Mouse (Mus musculus): ENCODE data around the gene Prokr1.

Prokr1 gene

DNA sequence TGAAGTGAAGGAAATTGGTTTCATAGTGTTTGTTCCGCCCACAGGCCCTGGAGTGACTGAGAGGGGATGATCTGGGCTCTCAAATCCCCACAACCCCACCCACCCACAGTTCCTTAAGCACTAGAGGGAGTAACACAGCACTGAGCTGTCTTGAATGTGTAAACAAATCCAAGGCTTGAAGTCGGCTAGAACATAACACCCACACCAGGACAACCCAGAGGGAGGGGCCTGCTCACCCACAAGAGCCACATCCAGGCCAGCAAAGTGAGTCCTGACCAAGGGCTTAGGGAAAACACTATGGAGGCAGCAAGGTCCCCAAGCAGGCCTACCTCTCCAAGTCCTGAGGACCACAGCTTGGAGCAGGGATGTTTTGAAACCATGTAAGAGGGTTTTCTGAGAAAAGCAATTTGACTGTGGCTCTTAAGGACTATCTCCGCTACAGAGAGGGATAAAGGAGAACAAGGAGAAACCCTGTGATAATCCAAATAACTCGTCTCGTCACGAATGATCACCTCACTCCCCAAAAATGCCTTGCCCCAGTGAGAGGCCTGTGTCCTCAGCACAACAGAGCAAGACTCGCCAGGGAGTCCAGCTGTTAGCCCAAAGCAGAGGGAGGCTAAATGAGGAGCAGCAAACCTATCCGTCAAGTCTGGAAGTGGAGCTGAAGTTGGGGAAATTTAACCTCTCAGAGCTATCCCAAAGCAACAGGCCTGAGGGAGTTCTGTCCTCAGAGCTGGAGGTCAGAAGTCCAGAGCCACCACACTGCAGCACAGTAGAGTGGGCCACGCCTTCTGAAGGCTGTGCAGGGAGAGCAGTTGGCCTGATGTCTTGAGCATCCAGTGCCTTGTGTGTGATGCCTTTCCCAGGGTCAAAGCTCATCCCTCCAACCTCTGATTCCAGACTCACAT is 22.6 kb downstream of the Prokr1 start:
- DNase-seq = no peak

GRCm38 (mm10) chr6:87565166-87565565 is 25.4 kb downstream of the Prokr1 start:
- no peak for DNase-seq

DNA sequence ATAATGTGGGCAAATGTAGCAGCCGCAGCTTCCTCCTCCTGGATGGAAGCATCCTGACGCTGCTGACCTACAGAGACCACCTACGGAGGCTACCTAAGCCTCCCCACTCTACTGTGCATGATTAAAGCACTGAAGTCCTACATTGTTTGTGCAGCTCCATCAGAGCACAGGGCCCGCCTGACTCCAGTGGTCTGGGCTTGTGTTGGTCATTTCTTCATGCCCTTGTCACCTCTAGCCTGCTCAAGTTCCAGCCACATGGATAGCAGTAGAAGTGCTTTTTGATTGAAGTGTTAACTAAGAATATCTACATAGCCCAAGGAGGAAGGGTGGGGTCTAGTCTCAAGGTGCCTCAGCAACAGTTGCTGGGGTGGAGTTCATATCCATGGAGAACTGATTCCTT is 26.2 kb downstream of the Prokr1 start:
- no peak for DNase-seq

DNA sequence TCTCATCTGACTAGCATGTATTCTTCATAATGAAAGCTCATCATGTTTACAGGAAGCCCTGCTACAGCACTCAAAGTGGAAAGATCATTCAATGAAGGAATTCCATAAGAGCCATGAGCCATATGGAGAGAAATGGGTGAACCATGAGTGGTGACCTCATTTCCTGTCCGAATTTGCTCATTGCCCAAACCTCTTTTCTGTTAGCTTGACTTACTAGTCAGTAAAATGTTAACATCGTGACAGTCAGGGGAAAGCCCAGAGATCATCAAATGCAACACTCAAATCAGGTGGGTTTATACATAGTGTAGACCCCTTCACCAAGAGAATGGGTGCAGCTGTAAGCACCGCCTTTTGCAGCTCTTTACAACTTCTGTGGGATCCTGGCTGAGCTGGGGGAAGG is 36.8 kb downstream of the Prokr1 start:
- DNase-seq = no peak

DNA sequence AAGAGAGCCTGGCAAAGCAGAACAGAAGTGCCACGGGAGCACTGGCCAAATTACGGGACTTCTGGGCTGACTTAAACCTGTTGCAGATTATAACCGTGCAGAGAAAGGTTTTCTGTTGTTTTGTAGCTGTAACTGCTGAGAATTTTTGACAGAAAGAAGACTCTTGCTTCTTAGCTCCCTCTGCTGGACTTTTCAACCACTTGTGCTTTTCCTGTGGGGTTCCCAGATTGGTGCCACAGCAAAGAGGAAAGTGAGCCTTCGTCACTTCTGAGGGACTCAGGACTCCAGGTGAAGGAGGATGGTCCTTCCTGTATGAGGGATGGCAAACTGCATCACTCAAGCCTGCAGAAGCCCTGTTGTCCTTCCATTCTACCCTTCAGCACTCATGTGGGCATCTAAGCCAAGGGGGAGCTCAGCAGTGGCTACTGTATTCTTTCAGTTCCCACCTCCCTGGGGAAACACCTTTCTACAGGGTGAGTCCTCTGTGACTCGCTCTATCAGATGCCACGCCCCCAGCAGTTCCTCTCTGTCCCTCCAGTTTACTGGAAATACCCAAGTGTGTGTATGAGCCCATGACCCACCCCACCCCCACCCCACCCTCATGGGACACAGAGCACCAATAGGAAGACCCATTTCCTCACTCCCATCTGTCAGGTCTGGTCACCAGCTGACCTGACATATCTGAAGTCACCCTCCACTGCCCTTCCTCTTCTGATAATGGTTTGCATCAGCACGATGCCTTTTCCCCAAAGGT is 38.3 kb downstream of the Prokr1 start:
- peak in 1 of 2 experiments; percentile 11 for DNase-seq

GRCm38 (mm10) chr6:87547836-87548235 is 42.7 kb downstream of the Prokr1 start:
- no peak for DNase-seq

DNA sequence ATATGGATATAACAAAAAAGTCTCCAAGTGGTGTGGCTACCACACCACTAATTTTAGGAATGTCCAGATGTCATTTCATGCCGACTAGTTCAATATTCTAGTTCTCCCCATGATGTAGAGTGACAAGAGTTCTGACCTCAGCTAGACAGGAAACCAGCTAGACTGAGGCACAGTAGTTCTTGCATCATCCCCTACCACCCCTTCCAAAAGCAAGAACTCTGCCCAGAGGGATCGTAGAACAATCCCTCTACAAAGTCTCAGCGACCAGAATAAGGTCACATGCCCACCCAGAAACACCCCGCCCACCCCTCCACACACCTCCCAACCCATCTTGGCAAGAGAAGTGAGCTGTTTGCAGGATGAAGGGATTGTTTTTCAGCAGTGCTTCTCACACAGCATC is 43.1 kb downstream of the Prokr1 start:
- no peak for DNase-seq

GRCm38 (mm10) chr6:87545331-87546217 is 45.0 kb downstream of the Prokr1 start:
- peak; percentile 12 to 20 for DNase-seq

GRCm38 (mm10) chr6:87542027-87542426 is 48.5 kb downstream of the Prokr1 start:
- no peak for DNase-seq

GRCm38 (mm10) chr6:87541171-87541571 is 49.4 kb downstream of the Prokr1 start:
- no peak for DNase-seq

DNA sequence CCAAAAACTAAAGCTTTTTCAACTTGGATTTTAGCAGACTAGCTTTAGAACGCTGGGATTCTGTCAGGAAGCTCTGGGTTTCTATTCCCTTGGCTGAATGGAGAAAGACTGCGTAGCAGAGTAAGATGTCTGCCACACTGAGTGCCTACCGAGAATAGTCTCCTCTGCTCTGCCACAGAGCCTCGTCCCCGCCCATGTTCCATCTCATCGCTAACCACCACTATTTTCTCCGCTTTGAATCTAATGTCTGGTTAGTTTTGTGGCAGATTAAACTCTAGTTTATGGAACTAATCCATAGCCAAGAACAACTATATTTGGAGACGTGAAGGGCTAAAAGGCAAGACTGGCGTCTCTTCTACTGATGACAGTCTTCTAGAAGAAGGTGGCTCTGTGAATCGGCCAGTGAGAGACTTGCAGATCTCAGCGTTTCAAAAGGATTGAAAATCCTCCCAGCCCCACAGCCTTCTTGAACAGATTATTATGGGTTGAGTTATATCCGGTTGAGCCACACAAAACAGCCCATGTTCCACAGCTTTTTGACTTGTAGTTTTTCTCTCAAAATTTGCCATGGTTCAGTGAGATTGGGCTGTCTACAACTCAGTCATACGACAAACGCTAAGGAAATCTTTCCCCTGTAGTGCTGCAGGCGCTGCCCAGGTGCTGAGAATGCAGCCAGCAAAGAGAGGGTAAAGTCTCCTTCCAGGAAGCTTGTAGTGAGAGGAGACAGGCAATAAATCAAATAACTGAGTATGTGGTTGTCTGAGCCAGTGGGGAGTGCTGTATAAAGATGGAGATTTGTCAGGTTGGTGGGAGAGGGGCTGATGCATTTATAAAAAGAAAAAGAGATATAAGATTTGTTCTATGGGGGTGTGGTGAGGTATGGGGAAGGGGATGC is 51.9 kb downstream of the Prokr1 start:
- no peak for DNase-seq

DNA sequence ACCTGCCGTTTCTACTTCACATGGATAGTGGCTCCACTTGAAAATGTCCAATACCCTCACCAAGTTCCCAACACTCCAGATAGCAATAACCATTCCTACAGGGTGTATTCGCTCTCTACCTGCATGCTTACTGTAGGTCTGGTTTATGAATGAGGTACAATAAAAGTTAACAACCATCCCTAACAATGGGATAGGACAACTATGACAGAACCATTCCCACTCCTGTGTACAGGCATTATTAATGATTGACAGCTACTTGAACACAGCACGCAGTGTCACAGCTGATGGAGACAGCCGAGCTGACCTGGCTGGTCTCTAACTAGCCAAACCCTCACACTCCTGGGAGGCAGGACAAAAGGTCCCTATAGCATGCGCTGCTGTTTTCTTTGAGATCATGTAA is 52.9 kb downstream of the Prokr1 start:
- DNase-seq = no peak

GRCm38 (mm10) chr6:87536270-87536669 is 54.3 kb downstream of the Prokr1 start:
- no peak for DNase-seq

GRCm38 (mm10) chr6:87535651-87536050 is 54.9 kb downstream of the Prokr1 start:
- DNase-seq = no peak

GRCm38 (mm10) chr6:87534855-87535575 is 55.5 kb downstream of the Prokr1 start:
- no peak for DNase-seq

DNA sequence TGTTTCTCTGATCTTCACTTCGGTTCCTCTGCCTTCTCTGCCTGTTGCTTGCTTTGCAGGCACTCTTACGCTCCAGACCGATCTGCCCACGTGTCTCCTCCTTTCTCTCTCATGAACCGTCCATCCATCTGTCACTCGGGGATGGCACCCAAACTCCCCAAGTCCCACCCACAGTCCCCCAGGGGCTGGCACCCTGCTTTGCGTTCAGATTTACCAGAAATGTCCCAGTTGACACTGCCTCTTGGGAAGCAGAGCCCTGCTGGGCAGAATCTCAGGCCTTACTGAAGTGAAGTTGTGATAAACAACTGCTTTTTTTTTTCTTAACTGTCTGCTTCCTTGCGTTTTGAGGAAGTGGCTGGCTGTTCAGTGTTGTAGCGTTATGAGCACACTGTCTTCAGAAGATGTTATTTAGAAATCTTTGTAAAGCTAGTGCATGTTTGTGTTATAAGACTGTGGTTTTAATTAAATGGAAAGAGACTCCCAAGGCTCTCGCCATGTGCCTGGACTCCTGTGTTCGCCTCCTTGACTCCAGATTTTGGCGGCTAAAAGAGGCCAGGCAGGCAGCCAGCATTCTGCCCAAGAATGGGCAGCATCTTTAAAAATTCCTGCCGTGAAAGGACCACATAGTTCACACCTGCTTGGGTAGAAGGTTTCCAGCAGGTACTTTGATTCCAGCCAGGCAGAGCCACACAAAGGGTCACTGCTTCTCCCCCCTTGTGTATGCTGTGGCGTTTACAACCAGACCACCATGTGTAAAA is 57.4 kb downstream of the Prokr1 start, which contains the start of gene Arhgap25:
TSS of gene Arhgap25 (minus strand) at position 307 of the 758 bp plus-strand sequence.
- DNase-seq = peak; percentile 62 to 71

- DNase-seq = no peak
Observed at GRCm38 (mm10) chr6:87531456-87532015, 59.0 kb downstream of the Prokr1 start.

DNA sequence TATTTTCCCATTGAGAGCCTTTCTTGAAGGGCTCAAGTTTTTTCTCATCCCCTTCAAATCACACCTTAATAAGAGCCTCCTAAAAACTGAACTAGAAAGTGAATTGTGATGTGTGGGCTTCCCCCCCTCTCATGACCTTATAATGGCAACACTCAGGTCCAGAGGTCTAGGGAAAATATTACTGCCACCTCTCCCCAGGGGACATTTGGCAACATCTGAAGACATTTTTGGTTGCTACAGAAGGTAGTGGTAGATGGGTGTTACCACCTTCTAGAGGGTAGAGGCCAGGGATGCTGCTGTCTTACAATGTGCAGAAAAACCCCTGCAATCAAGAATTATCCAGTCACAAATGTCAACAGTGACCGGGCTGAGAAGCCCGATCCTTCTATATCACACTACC is 60.2 kb downstream of the Prokr1 start:
- DNase-seq = no peak
